Mouse (Mus musculus) CH12.LX (cell line): ENCODE measurements around the gene Trex1. TPM values are rescaled to one million over a fixed set of nuclear protein-coding genes. Genes with fewer than 3 reads are reported as not detected.

Source experiments
- DNase-seq: peaks from one replicate; pipeline ENCODE4 v3.0.0-alpha.2; 2013; ENCODE audit errors: extremely low read depth
- H3K27ac ChIP-seq: 2 replicates; pipeline ENCODE4 v1.5.1; 2012; ENCODE audit warnings: low read depth, mild to moderate bottlenecking, control low read depth, moderate library complexity; ENCODE audit not compliant: insufficient read depth
- H3K27me3 ChIP-seq: replicated peaks from 2 replicates; pipeline ENCODE3; 2012; ENCODE audit warnings: inconsistent platforms
- H3K36me3 ChIP-seq, 2 experiments: replicated peaks in 1 of 2; 2 replicates each; pipeline versions ENCODE3 to v1.6.1; 2012; ENCODE audit warnings: inconsistent platforms in 1 of 2, low read length in 1 of 2, mild to moderate bottlenecking in 1 of 2, mixed read lengths in 1 of 2, moderate library complexity in 1 of 2; ENCODE audit not compliant: control insufficient read depth in 1 of 2, insufficient read depth in 1 of 2
- H3K4me1 ChIP-seq, 2 experiments: 2 replicates each; pipeline ENCODE4 v1.6.1; 2012; ENCODE audit warnings: inconsistent platforms in 1 of 2, moderate library complexity in 1 of 2; ENCODE audit not compliant: insufficient read depth in 2 of 2, control insufficient read depth in 1 of 2
- H3K4me2 ChIP-seq: 2 replicates; pipeline ENCODE4 v1.6.1; 2012; ENCODE audit warnings: low read depth, mild to moderate bottlenecking, control low read depth; ENCODE audit not compliant: poor library complexity, insufficient read depth, severe bottlenecking
- H3K4me3 ChIP-seq, 3 experiments: fragments of 150-350 bp in 1 of 3; sonication (generic) in 1 of 3; replicated peaks in 1 of 3; 2 replicates each; pipeline versions ENCODE3 to v1.5.1; 2011 to 2012; ENCODE audit warnings: low read depth in 2 of 3, low read length in 2 of 3, mild to moderate bottlenecking in 2 of 3, moderate library complexity in 2 of 3, control low read depth in 1 of 3, improper control_type of control experiment in 1 of 3, inconsistent platforms in 1 of 3, mixed read lengths in 1 of 3; ENCODE audit not compliant: poor library complexity in 1 of 3
- H3K79me2 ChIP-seq: replicated peaks from 2 replicates; pipeline ENCODE4 v1.6.1; 2012; ENCODE audit warnings: mild to moderate bottlenecking, moderate library complexity; ENCODE audit not compliant: control insufficient read depth, poor library complexity, insufficient read depth, severe bottlenecking; ENCODE audit errors: extremely low read depth
- H3K9ac ChIP-seq: 2 replicates; pipeline ENCODE4 v1.6.1; 2012; ENCODE audit warnings: low read depth, mild to moderate bottlenecking, control low read depth, moderate library complexity; ENCODE audit not compliant: insufficient read depth
- H3K9me3 ChIP-seq: replicated peaks from 2 replicates; pipeline ENCODE3; 2012; ENCODE audit warnings: low read length, inconsistent platforms, mixed read lengths
- ELF1 ChIP-seq: IDR thresholded peaks from 2 replicates; pipeline ENCODE4 v1.6.1; 2014; ENCODE audit warnings: low read depth, mild to moderate bottlenecking, inconsistent platforms, low read length, improper control_type of control experiment
- GABPA ChIP-seq: IDR thresholded peaks from 2 replicates; pipeline ENCODE4 v1.6.1; 2012; ENCODE audit warnings: low read depth, low read length, improper control_type of control experiment, inconsistent platforms; ENCODE audit not compliant: insufficient replicate concordance
- HCFC1 ChIP-seq: IDR thresholded peaks from 2 replicates; pipeline ENCODE4 v1.6.1; 2012; ENCODE audit warnings: low read depth, mild to moderate bottlenecking, inconsistent platforms, low read length, improper control_type of control experiment
- JUN ChIP-seq: IDR thresholded peaks from 2 replicates; pipeline ENCODE4 v1.6.1; 2011; ENCODE audit warnings: low read depth, mild to moderate bottlenecking, low read length, improper control_type of control experiment, moderate library complexity; ENCODE audit not compliant: insufficient read depth
- JUND ChIP-seq: conservative IDR thresholded peaks from 2 replicates; pipeline ENCODE4 v1.6.1; 2011; ENCODE audit warnings: low read depth, low read length, improper control_type of control experiment
- KAT2A ChIP-seq: IDR thresholded peaks from 2 replicates; pipeline ENCODE4 v1.6.1; 2012; ENCODE audit warnings: low read length, improper control_type of control experiment, inconsistent platforms; ENCODE audit not compliant: insufficient replicate concordance
- MAX ChIP-seq: IDR thresholded peaks from 2 replicates; pipeline ENCODE4 v1.6.1; 2011; ENCODE audit warnings: low read length, improper control_type of control experiment
- MEF2A ChIP-seq: IDR thresholded peaks from 2 replicates; pipeline ENCODE4 v1.6.1; 2014; ENCODE audit warnings: low read depth, mild to moderate bottlenecking, inconsistent platforms, low read length, improper control_type of control experiment, borderline replicate concordance
- MXI1 ChIP-seq: IDR thresholded peaks from 2 replicates; pipeline ENCODE4 v1.6.1; 2011; ENCODE audit warnings: mild to moderate bottlenecking, low read depth, low read length, improper control_type of control experiment
- MYC ChIP-seq: IDR thresholded peaks from 2 replicates; pipeline ENCODE4 v1.6.1; 2011; ENCODE audit warnings: low read depth, mild to moderate bottlenecking, improper control_type of control experiment, low read length
- NELFE ChIP-seq: IDR thresholded peaks from 2 replicates; pipeline ENCODE4 v1.6.1; 2011; ENCODE audit warnings: low read depth, low read length, improper control_type of control experiment
- NRF1 ChIP-seq: IDR thresholded peaks from 2 replicates; pipeline ENCODE4 v1.6.1; 2014; ENCODE audit warnings: low read depth, mild to moderate bottlenecking, inconsistent platforms, low read length, improper control_type of control experiment, moderate library complexity
- POLR2A ChIP-seq: IDR thresholded peaks from 2 replicates; pipeline ENCODE4 v1.6.1; 2011; ENCODE audit warnings: low read depth, mild to moderate bottlenecking, improper control_type of control experiment, low read length
- POLR2AphosphoS2 ChIP-seq: IDR thresholded peaks from 2 replicates; pipeline ENCODE4 v1.6.1; 2011; ENCODE audit warnings: low read depth, low read length, improper control_type of control experiment
- RCOR1 ChIP-seq: conservative IDR thresholded peaks from 2 replicates; pipeline ENCODE4 v1.6.1; 2012; ENCODE audit warnings: low read depth, mild to moderate bottlenecking, inconsistent platforms, low read length, improper control_type of control experiment
- SIN3A ChIP-seq: IDR thresholded peaks from 2 replicates; pipeline ENCODE4 v1.6.1; 2012; ENCODE audit warnings: low read length, improper control_type of control experiment, inconsistent platforms
- TCF12 ChIP-seq: IDR thresholded peaks from 2 replicates; pipeline ENCODE4 v1.6.1; 2014; ENCODE audit warnings: low read depth, mild to moderate bottlenecking, inconsistent platforms, low read length, improper control_type of control experiment
- ZMIZ1 ChIP-seq: IDR thresholded peaks from 2 replicates; pipeline ENCODE4 v1.6.1; 2012; ENCODE audit warnings: low read depth, mild to moderate bottlenecking, inconsistent platforms, low read length, improper control_type of control experiment
- dilution Hi-C: fragments of 300-500 bp; cut with MboI; formaldehyde crosslinking; loops from 2 replicates; pipeline ENCODE4 v1.14.3; 2020; ENCODE audit warnings: low sequenced_read_pairs; ENCODE audit not compliant: extremely low pct_unique_long_range_greater_than_20kb, extremely low pct_ligation_motif_present
- in situ Hi-C: fragments of 300-500 bp; cut with MboI; formaldehyde crosslinking; loops from 3 replicates; pipeline ENCODE4 v1.14.3; 2019; ENCODE audit warnings: low sequenced_read_pairs, low pct_ligation_motif_present, low pct_unique_long_range_greater_than_20kb, mixed read lengths
- polyA plus RNA-seq: library from polyadenylated mRNA; unstranded; fragments of >175 nt; gene quantifications from 2 replicates; pipeline ENCODE4 v1.2.1, GENCODE M21; 2012; ENCODE audit warnings: low read depth; ENCODE audit not compliant: insufficient read length
- total RNA-seq, 2 experiments: library from RNA; depleted of rRNA; stranded (reverse); fragments of 300-350 nt in 1 of 2; fragments of >200 nt in 1 of 2; gene quantifications; 2 replicates each; pipeline ENCODE4 v1.2.3; 2012 to 2014

Gene Trex1
- total and polyA plus RNA-seq, 3 experiments: 20.8 to 22.9 (median 21.1) TPM

GRCm38 (mm10) chr9:109073661-109074573 is 14.4 kb upstream of the Trex1 start, which contains the start of gene Atrip:
TSS of gene Atrip (minus strand) at chr9:109074124.
- Histone ChIP-seq H3K27me3 (no peaks in the 10 kb centered on the region), H3K4me1 (peaks cover 7 to 27% of the 10 kb centered on the region in 2 experiments; a peak in 2 of 4 replicates), H3K9me3 (no peaks in the 10 kb centered on the region), H3K36me3 (peaks cover 25 to 47% of the 10 kb centered on the region in 2 experiments), H3K27ac (no peak within 1 kb of the TSS), H3K9ac (peak within 1 kb of the TSS; percentile 79), H3K4me3 (peak within 1 kb of the TSS; percentile 92 to 93 (median 92)), H3K79me2 (peaks cover 21% of the 10 kb centered on the region), H3K4me2 (peak within 1 kb of the TSS; percentile 98)
- dilution Hi-C loops: no loop called here
- no peak for TF ChIP-seq JUND
- TF ChIP-seq KAT2A: peak; percentile 46; the same call in 1 of the 2 replicates
- peak; percentile 75; the same call in 1 of the 2 replicates for TF ChIP-seq TCF12
- 0 out of 2 replicates have a peak, but pooled peaks have one; percentile 23 for TF ChIP-seq RCOR1
- TF ChIP-seq MXI1: peak; percentile 96
- TF ChIP-seq POLR2A: peak; percentile 95
- no peak for TF ChIP-seq MEF2A
- peak; percentile 74 for TF ChIP-seq MAX
- TF ChIP-seq GABPA: no peak
- peak; percentile 85 for TF ChIP-seq ZMIZ1
- peak; percentile 93 for TF ChIP-seq NELFE
- TF ChIP-seq POLR2AphosphoS2: 0 out of 2 replicates have a peak, but pooled peaks have one; percentile 55
- TF ChIP-seq ELF1: peak; percentile 47; the same call in 1 of the 2 replicates
- TF ChIP-seq SIN3A: peak; percentile 89
- no peak for TF ChIP-seq JUN
- TF ChIP-seq NRF1: peak; percentile 25; the same call in 1 of the 2 replicates
- peak; percentile 84 for TF ChIP-seq HCFC1
- TF ChIP-seq MYC: 0 out of 2 replicates have a peak, but pooled peaks have one; percentile 38
- DNase-seq: peak; percentile 85
- in situ Hi-C loops: no loop called here
